Mouse (Mus musculus) megakaryocyte, embryonic 14.5 days (primary cell): ENCODE measurements around the gene Zbtb5.
"Not testable (repeated sequence)": the region's sequence is repeated elsewhere in the genome, so short reads cannot be mapped to it uniquely, and the experiment has no call there.

ENCODE experiments used
- FLI1 ChIP-seq: IDR thresholded peaks from 2 replicates; pipeline ENCODE4 v1.6.1; 2012; ENCODE audit warnings: low read length, inconsistent platforms, mixed read lengths
- GATA1 ChIP-seq: IDR thresholded peaks from 3 replicates; pipeline ENCODE4 v1.6.1; 2012; ENCODE audit warnings: mixed read lengths, low read length, inconsistent platforms, borderline replicate concordance

DNA sequence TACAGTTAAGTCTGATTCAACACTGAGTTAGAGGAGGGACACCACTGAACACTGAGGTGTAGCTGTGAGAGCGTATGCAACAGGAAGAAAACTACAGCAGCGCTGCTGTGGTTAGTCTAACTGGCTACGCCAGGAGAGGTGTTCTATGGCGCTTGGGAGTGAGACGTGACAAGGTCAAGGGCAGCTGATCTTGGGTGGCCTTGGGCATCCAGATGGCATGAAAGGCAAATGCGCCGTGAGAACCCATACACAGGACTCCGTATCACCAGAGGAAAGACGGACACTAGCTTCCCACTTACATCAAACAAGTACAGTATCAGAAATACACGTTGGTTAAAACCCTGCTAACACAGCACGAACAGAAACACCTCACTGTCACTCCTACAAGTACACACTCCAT lies 19.9 kb downstream of the Zbtb5 start:
- not testable (repeated sequence) for TF ChIP-seq GATA1, FLI1
